Mouse (Mus musculus): Measurements from ENCODE around the gene Stk19. TPM values are rescaled to one million over a fixed set of nuclear protein-coding genes. Genes with fewer than 3 reads are reported as not detected.

Stk19 gene
- total RNA-seq, 1 experiment = 32.6 TPM

GRCm38 (mm10) chr17:34858670-34859069 lies 21.9 kb upstream of the Stk19 start:
- Histone ChIP-seq H3K9ac (ENCODE audit: insufficient read depth, low read depth, low read length, poor library complexity, severe bottlenecking) (no peak overlapping the region), H3K9me3 (ENCODE audit: control insufficient read depth, insufficient read depth, low read depth, low read length) (no peaks in the 10 kb centered on the region), H3K36me3 (ENCODE audit: control insufficient read depth, insufficient read depth, low read length, poor library complexity, severe bottlenecking) (peaks cover 28% of the 10 kb centered on the region), H3K4me1 (ENCODE audit: control insufficient read depth in 2 of 2, insufficient read depth in 2 of 2, low read length in 2 of 2, poor library complexity in 1 of 2) (peaks cover 0 to 3% of the 10 kb centered on the region in 2 experiments; a peak in 2 of 4 replicates), H3K4me3 (ENCODE audit: insufficient read depth in 1 of 2, low read depth in 1 of 2, low read length in 2 of 2, poor library complexity in 1 of 2, severe bottlenecking in 1 of 2) (no peak overlapping the region), H3K27ac (ENCODE audit: insufficient read depth, low read depth, low read length, poor library complexity, severe bottlenecking) (no peak overlapping the region)
- no peak for TF ChIP-seq HCFC1 (IDR thresholded peaks at IDR 0.05; ENCODE audit: borderline replicate concordance, insufficient read depth, low read length)
- TF ChIP-seq CHD2 (IDR thresholded peaks at IDR 0.05; ENCODE audit: low read depth, low read length) = no peak
- TF ChIP-seq ZNF384 (IDR thresholded peaks at IDR 0.05; ENCODE audit: low read depth, low read length) = no peak
- TF ChIP-seq ZC3H11A (IDR thresholded peaks at IDR 0.05; ENCODE audit: borderline replicate concordance, low read depth, low read length) = no peak
- no peak for TF ChIP-seq MAFK (IDR thresholded peaks at IDR 0.05; ENCODE audit: insufficient read depth, low read depth, low read length)
- DNase-seq (ENCODE audit: low read depth, low spot score) = no peak
- in situ Hi-C loops (cut with MboI; ENCODE audit: low sequenced_read_pairs in 2 of 2, unreplicated experiment in 2 of 2) = no loop called here

GRCm38 (mm10) chr17:34855825-34856224 lies 19.1 kb upstream of the Stk19 start:
- Histone ChIP-seq H3K36me3 (ENCODE audit: control insufficient read depth, insufficient read depth, low read length, poor library complexity, severe bottlenecking) (peaks cover 40% of the 10 kb centered on the region), H3K4me3 (ENCODE audit: insufficient read depth in 1 of 2, low read depth in 1 of 2, low read length in 2 of 2, poor library complexity in 1 of 2, severe bottlenecking in 1 of 2) (no peak overlapping the region), H3K27ac (ENCODE audit: insufficient read depth, low read depth, low read length, poor library complexity, severe bottlenecking) (no peak overlapping the region), H3K4me1 (ENCODE audit: control insufficient read depth in 2 of 2, insufficient read depth in 2 of 2, low read length in 2 of 2, poor library complexity in 1 of 2) (peaks cover 0 to 7% of the 10 kb centered on the region in 2 experiments; a peak in 2 of 4 replicates), H3K9ac (ENCODE audit: insufficient read depth, low read depth, low read length, poor library complexity, severe bottlenecking) (no peak overlapping the region), H3K9me3 (ENCODE audit: control insufficient read depth, insufficient read depth, low read depth, low read length) (no peaks in the 10 kb centered on the region)
- DNase-seq (ENCODE audit: low read depth, low spot score) = no peak
- TF ChIP-seq ZNF384 (IDR thresholded peaks at IDR 0.05; ENCODE audit: low read depth, low read length) = no peak
- TF ChIP-seq CHD2 (IDR thresholded peaks at IDR 0.05; ENCODE audit: low read depth, low read length) = no peak
- TF ChIP-seq ZC3H11A (IDR thresholded peaks at IDR 0.05; ENCODE audit: borderline replicate concordance, low read depth, low read length) = no peak
- TF ChIP-seq MAFK (IDR thresholded peaks at IDR 0.05; ENCODE audit: insufficient read depth, low read depth, low read length) = no peak
- TF ChIP-seq HCFC1 (IDR thresholded peaks at IDR 0.05; ENCODE audit: borderline replicate concordance, insufficient read depth, low read length) = no peak
- in situ Hi-C loops (cut with MboI; ENCODE audit: low sequenced_read_pairs in 2 of 2, unreplicated experiment in 2 of 2) = no loop called here

GRCm38 (mm10) chr17:34854761-34855160 lies 18.0 kb upstream of the Stk19 start:
- Histone ChIP-seq H3K4me3 (ENCODE audit: insufficient read depth in 1 of 2, low read depth in 1 of 2, low read length in 2 of 2, poor library complexity in 1 of 2, severe bottlenecking in 1 of 2) (no peak overlapping the region), H3K9me3 (ENCODE audit: control insufficient read depth, insufficient read depth, low read depth, low read length) (no peaks in the 10 kb centered on the region), H3K9ac (ENCODE audit: insufficient read depth, low read depth, low read length, poor library complexity, severe bottlenecking) (no peak overlapping the region), H3K27ac (ENCODE audit: insufficient read depth, low read depth, low read length, poor library complexity, severe bottlenecking) (no peak overlapping the region), H3K36me3 (ENCODE audit: control insufficient read depth, insufficient read depth, low read length, poor library complexity, severe bottlenecking) (peaks cover 40% of the 10 kb centered on the region), H3K4me1 (ENCODE audit: control insufficient read depth in 2 of 2, insufficient read depth in 2 of 2, low read length in 2 of 2, poor library complexity in 1 of 2) (peaks cover 0 to 7% of the 10 kb centered on the region in 2 experiments; a peak in 2 of 4 replicates)
- in situ Hi-C loops (cut with MboI; ENCODE audit: low sequenced_read_pairs in 2 of 2, unreplicated experiment in 2 of 2) = no loop called here
- no peak for DNase-seq (ENCODE audit: low read depth, low spot score)
- TF ChIP-seq ZC3H11A (IDR thresholded peaks at IDR 0.05; ENCODE audit: borderline replicate concordance, low read depth, low read length) = no peak
- TF ChIP-seq ZNF384 (IDR thresholded peaks at IDR 0.05; ENCODE audit: low read depth, low read length) = no peak
- no peak for TF ChIP-seq CHD2 (IDR thresholded peaks at IDR 0.05; ENCODE audit: low read depth, low read length)
- TF ChIP-seq MAFK (IDR thresholded peaks at IDR 0.05; ENCODE audit: insufficient read depth, low read depth, low read length) = no peak
- no peak for TF ChIP-seq HCFC1 (IDR thresholded peaks at IDR 0.05; ENCODE audit: borderline replicate concordance, insufficient read depth, low read length)

GRCm38 (mm10) chr17:34853511-34853910 lies 16.8 kb upstream of the Stk19 start:
- TF ChIP-seq HCFC1 (IDR thresholded peaks at IDR 0.05; ENCODE audit: borderline replicate concordance, insufficient read depth, low read length) (no peak), ZNF384 (IDR thresholded peaks at IDR 0.05; ENCODE audit: low read depth, low read length) (no peak), MAFK (IDR thresholded peaks at IDR 0.05; ENCODE audit: insufficient read depth, low read depth, low read length) (no peak), CHD2 (IDR thresholded peaks at IDR 0.05; ENCODE audit: low read depth, low read length) (no peak), ZC3H11A (IDR thresholded peaks at IDR 0.05; ENCODE audit: borderline replicate concordance, low read depth, low read length) (no peak)
- Histone ChIP-seq H3K9ac (ENCODE audit: insufficient read depth, low read depth, low read length, poor library complexity, severe bottlenecking) (no peak overlapping the region), H3K4me1 (ENCODE audit: control insufficient read depth in 2 of 2, insufficient read depth in 2 of 2, low read length in 2 of 2, poor library complexity in 1 of 2) (peaks cover 0 to 7% of the 10 kb centered on the region in 2 experiments; a peak in 3 of 4 replicates), H3K4me3 (ENCODE audit: insufficient read depth in 1 of 2, low read depth in 1 of 2, low read length in 2 of 2, poor library complexity in 1 of 2, severe bottlenecking in 1 of 2) (no peak overlapping the region), H3K36me3 (ENCODE audit: control insufficient read depth, insufficient read depth, low read length, poor library complexity, severe bottlenecking) (peaks cover 40% of the 10 kb centered on the region), H3K27ac (ENCODE audit: insufficient read depth, low read depth, low read length, poor library complexity, severe bottlenecking) (no peak overlapping the region), H3K9me3 (ENCODE audit: control insufficient read depth, insufficient read depth, low read depth, low read length) (no peaks in the 10 kb centered on the region)
- no peak for DNase-seq (ENCODE audit: low read depth, low spot score)
- in situ Hi-C loops (cut with MboI; ENCODE audit: low sequenced_read_pairs in 2 of 2, unreplicated experiment in 2 of 2) = no loop called here
